Mouse (Mus musculus) right cerebral cortex, adult 18-20 months (tissue): ENCODE results near the gene Six3.
A peak's percentile ranks its signal among the peaks of the same experiment; 100 is the strongest.

Experiments
- DNase-seq: peaks from one replicate; pipeline ENCODE4 v3.0.0; 2022; ENCODE audit warnings: mixed read lengths

Six3 gene

DNA sequence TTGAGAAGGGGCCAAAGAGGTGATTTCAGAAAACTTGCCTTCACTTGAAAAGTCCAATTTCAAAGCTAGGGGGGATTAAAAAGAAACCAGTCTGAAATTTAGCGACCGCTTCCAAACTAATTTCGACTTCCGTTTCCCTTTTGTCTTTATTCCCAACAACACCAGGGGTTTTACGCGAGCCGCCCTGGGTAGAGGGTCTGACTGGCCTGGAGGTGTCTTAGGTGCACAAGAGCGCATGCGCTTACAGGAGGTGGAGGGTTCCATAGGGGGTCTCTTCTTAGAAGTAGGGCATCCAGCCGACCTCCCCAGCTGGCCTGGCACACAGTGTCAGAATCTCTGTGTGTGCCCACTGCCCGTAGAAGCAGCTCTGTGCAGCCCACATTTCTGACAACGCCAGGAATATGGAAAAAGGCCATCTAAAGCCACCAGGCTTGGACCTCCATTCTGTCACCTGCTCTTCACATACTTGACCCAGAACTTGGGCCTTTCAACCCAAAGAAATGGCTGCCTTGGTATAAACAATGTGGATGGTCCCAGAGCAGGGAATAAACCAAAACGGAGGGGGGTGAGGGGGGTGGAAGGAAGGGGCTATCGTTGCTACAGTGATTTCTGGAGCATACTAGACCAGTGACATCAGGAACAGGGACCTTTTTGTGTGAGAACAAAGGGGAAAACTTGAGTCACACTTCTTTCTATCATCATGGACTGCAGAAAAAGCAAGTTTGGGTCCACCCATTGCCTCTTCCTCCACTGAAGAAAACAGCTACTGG lies 12.9 kb downstream of the Six3 start:
- no peak for DNase-seq

DNA sequence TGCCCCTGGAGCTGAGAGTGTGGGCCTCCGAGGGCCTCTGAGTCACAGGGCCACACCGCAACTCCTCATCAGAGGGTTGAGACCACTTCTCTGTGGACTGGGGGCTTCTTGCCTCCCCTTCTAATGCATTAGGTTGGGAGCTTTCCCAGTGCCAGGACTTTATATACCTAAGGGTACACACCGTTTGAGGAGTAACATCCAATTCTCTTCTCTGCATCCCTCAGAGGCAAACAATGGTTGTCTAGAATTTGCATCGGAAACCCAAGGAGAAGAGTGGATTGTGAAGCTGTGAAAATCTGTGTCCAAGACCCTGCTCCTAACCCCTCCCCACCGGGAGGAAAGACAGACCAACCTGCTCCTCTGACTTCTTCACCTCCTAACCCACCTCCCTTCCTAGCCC lies 14.3 kb downstream of the Six3 start:
- DNase-seq = no peak

DNA sequence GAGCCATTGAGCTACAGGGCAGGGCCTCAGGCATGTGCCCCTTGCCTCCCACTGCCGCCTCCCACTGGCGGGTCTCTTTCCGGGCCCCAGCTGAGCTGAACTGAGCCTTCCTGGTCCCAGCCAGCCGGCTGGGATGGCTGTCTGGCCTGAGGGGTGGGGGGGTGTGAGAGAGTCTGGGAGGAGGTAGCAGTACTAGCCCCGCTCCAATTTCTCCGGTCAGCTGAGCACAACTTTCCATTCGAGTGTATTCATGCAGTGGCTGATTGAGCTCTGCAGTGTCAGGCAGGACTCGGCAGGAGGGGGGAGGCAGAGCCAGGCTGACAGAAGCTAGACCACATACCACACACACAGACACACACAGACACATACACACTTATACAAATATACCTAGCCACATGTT lies 15.4 kb downstream of the Six3 start:
- DNase-seq = no peak

DNA sequence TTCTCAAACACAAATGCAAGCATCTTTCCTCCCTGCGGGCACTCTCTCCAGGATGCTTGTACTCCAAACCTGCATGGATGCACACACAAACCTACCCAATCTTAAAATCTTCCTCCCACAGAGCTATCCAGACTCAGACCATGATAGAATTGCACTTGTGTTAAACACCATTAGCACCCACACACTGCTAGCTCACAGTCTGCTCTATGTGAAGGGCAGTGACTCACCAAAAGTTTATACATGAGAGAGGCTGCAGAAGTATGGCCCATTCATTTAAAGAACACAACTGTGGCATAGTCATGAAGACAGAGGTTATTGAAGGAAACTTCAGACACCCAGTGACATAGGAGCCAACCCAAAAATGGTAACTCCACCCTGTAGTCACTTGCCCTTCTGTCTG lies 16.0 kb downstream of the Six3 start:
- DNase-seq = no peak

DNA sequence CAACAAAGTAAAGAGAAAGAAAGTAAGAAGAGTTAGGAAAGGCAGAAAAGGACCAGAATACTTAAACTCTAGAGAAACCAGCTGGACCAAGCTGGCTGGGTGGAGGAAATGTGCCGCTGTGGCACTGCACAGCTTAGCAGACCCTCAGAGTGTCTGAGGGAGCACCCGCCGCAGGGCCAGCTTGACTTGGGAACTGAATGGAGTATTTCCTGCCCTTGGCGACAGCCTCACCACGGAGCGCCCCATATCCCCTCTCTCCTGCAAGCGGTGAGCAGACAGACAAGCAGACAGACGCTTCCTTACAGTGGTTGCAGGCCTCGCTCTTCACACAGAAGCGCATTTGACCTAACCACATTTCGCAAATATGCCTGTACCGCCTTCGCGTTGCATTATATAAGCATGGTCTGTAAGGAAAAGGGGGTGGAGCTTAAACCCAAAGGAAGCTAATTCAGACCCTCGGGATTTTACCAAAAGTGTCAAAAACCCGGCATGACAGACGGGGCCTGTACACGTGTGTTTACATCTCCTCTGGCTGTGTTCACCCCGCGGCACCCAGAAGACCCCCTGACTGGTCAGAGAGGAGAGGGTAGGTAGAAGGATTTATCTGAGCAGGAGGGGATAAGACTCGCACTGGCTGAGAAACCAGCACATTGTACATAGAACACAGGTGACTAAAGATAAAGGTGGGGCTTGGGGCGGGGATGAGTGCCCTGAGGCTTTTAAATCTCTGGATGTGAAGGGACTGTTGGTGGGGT lies 17.1 kb downstream of the Six3 start:
- DNase-seq = no peak

DNA sequence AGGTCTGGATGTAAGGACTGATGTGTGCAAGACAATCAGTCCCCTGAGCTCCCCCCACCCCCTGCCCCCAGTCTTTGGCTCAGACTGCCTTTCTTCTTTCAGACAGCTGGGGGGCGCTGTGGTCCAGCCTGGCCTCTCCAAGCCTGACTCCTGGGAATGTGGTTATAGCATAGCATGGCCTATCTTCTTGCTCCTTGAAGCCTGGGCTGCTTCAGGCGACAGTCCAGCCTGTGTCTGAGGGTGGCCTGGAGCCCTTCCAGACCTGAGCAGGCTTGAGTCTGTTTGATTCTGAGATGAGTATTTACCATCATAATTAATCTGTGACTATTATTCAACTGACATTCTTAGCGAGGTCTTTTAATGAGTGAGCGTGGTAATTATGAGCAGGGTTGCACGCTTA lies 17.7 kb downstream of the Six3 start:
- no peak for DNase-seq

DNA sequence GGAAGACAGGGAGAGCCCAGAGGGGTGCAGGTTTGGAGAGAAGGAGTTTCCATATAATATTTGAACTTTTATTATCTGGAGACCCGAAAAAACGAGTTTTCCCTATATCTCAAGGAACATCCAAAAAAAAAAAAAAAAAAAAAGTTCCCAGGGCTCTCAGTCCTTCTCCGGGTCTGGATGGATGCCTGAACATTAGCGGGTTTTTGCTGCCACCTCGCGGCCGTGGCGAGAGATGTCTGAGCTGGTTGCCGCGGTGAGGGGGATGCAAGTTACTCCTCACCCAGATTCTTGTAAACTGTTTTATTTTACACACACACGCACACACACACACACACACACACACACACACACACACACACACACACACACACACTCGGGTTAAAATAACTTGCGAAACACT lies 20.2 kb downstream of the Six3 start:
- DNase-seq = peak; percentile 66

DNA sequence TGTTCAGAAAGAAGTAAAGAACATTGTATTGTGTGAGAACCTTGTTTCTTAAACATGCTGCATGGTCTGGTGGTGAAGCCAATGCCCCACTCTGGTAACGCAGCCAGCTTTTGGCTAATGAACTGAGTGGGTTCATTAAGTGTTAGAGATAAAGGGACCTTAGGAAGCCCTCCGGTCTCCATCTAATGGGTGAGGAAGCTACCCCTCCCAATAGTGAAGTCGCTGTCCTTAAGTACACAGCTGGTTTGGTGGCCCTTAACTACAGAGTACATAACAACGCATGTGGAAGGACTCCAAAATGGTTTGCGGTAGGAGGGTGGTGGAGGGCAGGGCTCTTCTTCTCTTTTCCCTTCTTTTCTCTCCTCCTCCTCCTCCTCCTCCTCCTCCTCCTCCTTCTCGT lies 24.5 kb downstream of the Six3 start:
- DNase-seq = no peak

DNA sequence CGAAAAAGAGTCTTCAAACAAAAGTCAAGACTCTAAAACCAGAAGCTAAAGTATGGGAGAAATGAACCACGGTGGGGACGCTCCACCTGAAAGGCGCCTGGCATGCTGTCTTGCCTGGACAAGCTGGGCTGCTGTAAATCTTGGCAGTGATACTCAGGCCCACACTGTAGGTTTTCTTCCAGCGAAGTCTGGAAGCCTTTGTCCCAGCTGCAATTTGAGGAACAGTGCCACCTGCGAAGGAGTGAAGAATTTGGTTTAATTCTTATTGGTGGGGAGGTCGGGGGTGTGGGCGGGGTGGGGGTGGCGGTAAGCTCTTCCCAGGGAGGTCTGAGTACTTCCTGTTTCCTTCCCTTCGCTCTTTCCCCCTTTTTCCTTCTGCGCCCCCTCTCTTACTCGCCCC lies 31.9 kb downstream of the Six3 start:
- DNase-seq = no peak

DNA sequence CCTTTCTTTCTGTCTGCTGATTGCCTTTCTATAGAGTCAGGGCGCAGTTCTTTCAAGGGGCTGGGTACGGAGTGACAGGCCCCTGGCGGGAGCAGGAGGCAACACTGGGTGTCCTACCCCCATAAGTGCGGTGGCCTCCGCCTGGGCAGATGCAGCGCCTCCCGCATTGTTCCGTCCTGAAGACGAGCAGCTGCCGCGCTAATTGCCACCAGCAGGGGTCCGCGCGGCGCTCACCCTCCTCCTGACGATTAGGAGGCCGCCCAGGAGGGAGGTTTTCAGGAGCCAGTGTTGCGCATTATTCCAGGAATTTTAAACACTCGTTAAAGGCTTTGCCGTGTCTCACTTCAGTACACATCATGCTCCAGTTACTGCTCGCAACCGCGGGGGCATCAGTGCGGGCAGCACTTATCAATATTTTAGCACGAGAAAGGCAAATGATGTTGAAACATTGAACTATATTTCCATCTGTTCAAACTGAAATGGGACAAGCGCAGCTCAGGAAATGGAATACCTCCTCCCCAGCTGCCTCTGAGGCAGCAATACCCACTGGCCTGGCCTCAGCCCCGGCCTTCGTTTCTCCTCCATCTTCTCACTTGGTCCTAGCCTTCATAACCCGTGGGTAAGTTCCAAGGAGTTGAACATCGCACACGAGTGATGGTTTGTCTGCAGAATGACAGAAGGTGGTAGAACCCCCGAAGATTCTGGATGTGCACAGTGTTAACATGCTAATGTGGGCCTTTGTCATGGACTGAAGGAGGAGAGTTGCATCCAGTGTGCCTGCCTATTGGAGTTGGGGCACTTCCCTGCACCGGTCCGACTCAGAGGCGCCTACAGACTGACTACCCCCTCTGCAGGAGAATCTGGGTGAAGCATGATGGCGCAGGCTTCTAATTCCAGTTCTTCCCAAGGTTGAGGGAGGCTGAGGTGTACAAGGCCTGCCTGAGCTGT lies 32.6 kb downstream of the Six3 start:
- no peak for DNase-seq

DNA sequence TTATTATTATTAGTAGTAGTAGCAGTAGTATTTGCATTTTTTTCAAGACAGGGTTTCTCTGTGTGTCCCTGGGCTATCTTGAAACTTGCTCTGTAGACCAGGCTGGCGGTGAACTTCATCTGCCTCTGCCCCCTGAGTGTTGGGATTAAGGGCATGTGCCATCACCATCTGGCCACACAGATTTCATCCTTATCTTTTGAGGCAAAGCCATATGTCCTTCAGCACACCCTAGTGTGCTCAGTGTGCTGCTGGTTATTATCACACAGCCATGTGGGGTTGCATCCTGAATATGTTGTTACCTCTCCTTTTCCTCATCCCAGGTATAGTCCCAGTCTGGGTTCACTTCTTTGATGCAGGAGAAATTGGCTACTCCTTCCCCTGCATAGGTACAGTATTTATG lies 46.6 kb downstream of the Six3 start:
- no peak for DNase-seq

DNA sequence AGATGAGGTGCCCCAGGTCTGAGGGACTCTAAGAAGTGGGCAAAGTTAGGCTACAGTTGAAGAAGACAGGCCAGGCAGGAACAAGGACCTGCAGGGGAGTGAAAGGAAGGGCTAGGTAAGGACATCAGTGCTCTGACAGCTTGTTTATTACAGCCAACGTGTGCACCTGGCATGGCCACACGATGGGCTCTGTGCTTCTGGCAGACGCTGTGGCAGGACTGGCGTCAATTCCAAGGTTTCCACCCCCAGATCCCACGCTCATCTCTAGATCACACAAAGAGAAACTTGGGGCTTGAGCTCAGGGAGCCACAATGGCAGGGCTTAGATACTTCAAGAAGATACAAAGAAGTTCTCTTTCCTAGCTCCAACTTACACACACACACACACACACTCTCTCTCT lies 48.1 kb downstream of the Six3 start:
- DNase-seq = no peak

DNA sequence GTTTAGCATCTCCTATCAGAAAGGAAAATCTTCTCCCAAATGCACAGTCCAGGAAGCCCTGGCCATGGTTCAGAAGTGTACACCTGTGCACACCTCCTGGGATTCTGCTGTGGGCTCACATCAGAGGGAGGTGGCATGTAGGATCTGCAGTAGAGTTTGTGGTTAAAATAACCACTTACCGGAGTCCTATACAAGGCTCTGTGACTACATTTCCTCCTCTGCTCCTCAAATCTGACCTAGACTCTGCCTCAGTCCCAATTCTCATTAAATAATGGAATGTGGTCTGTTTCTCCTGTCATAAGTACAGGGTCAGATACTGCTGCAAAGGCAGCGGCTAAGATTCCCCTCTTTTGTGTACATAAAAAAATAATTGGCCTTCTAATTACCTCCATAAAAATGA lies 50.8 kb downstream of the Six3 start:
- DNase-seq = no peak

DNA sequence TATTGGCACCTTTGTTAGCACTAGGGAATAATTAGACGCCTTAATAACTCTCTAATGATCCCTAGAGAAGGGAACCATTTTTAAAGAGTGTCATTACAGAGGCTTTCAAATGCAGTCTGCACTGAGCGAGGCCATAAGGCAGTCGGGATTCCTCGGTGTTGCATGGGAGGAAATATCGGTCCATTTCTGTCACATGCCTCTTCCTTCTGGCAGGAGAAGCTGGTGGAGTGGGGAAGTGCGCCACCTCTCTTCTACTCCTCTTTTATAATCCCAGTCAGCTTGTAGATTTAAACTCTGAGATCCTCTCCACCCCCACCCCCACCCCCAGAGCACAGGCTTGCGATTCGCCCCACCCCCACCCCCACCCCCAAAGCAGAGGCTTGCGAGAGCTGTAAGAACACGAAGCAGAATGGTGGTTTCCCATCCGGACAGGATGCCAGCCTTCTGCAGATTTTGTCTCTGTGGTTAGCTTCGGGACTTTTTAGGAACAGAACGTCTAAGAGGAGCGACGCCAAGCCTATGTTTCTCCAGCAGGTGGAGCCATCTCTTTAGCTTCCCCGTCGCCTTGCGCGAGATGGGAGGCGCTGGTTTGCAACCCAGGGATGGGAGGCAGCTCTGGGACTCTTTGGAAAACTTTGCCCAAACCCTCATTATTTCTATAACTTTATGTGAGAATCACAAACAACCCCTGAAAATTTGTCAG lies 51.4 kb downstream of the Six3 start:
- DNase-seq = peak; percentile 68
